Mouse (Mus musculus) erythroblast, embryonic 14.5 days (primary cell): ENCODE data around the gene Bloc1s1.

ENCODE experiments used
- GATA1 ChIP-seq: IDR thresholded peaks from 2 replicates; pipeline ENCODE4 v1.6.1; 2012; ENCODE audit warnings: low read length, inconsistent platforms, mixed read lengths
- TAL1 ChIP-seq: IDR thresholded peaks from 3 replicates; pipeline ENCODE4 v1.6.1; 2012; ENCODE audit warnings: low read length, inconsistent platforms, mixed read lengths

DNA sequence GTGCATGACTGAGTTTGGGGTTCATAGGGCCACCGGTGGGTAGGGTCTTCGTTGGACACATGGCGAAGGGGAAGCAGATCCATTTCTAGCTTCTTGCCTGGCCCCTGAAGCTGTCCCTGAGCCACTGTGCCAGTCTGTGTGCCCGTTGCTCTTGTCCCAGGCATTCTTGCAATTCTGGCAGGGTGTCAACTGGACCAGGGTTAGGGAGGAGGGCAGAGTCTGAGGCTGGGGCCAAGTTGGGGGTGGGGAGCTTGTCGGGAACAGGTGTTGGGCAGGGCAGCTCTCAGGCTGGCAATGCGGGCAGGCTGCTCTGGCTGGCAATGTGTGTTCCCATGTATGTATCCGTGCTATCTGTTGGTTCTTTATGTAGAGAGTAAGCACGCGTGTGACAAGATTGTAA, 14.6 kb upstream of the Bloc1s1 start:
- TF ChIP-seq TAL1 = no peak
- TF ChIP-seq GATA1 = no peak
